In genomic region chr10:120553097-120553453, GRCm38 (mm10) we compare ENCODE assay signal across 7 mouse cellular contexts.
DNase-seq lines count a peak whose midpoint lies in the region; ATAC-seq and TF ChIP-seq lines count a peak whose summit lies in the region.

No protein-coding gene starts in this region.

- peak overlapping the region; percentile 90 for H3K27ac ChIP-seq in lung, embryonic 15.5 days
- H3K27ac ChIP-seq in embryonic facial prominence, embryonic 13.5 days, result peak overlapping the region; percentile 85
- peak overlapping the region; percentile 94 for H3K27ac ChIP-seq in intestine, embryonic 14.5 days (ENCODE audit: low read depth)
- no peak overlapping the region for H3K27ac ChIP-seq in macrophage
- H3K27ac ChIP-seq in testis, adult 2 months (ENCODE audit: control insufficient read depth, insufficient read depth, low read depth, low read length), result no peak overlapping the region

- no peaks in the 10 kb centered on the region for H3K27me3 ChIP-seq in lung, embryonic 15.5 days
- H3K27me3 ChIP-seq in embryonic facial prominence, embryonic 13.5 days, result no peaks in the 10 kb centered on the region
- no peaks in the 10 kb centered on the region for H3K27me3 ChIP-seq in intestine, embryonic 14.5 days (replicated peaks; ENCODE audit: control insufficient read depth, insufficient read depth, low read length)
- no peaks in the 10 kb centered on the region; the same call in 1 of the 2 replicates for H3K27me3 ChIP-seq in testis, adult 2 months (ENCODE audit: control insufficient read depth, insufficient read depth, low read length)

- peaks cover 11% of the 10 kb centered on the region for H3K4me1 ChIP-seq in lung, embryonic 15.5 days
- H3K4me1 ChIP-seq in embryonic facial prominence, embryonic 13.5 days, result peaks cover 18% of the 10 kb centered on the region
- peaks cover 11% of the 10 kb centered on the region for H3K4me1 ChIP-seq in intestine, embryonic 14.5 days (replicated peaks; ENCODE audit: control insufficient read depth, insufficient read depth, low read length)
- H3K4me1 ChIP-seq in testis, adult 2 months (ENCODE audit: control insufficient read depth, insufficient read depth, low read length), result peaks cover 12% of the 10 kb centered on the region

- no peak for TF ChIP-seq CTCF in testis, adult 2 months (IDR thresholded peaks at IDR 0.05; ENCODE audit: control insufficient read depth, insufficient read depth, insufficient replicate concordance, low read depth, low read length)

- peak overlapping the region; percentile 100 for H3K4me2 ChIP-seq in lung, embryonic 15.5 days
- peak overlapping the region; percentile 81 for H3K4me2 ChIP-seq in embryonic facial prominence, embryonic 13.5 days
- H3K4me2 ChIP-seq in intestine, embryonic 14.5 days (ENCODE audit: low read length), result peak overlapping the region; percentile 100

- no peak for TF ChIP-seq POLR2A in testis, adult 2 months (IDR thresholded peaks at IDR 0.05; ENCODE audit: control insufficient read depth, low read depth, low read length)

- WGBS in lung, embryonic 15.5 days, result 3% methylated on average over 16 of the region's 16 CpGs
- WGBS in embryonic facial prominence, embryonic 13.5 days, result 0% methylated on average over 16 of the region's 16 CpGs
- 2% methylated on average over 16 of the region's 16 CpGs for WGBS in intestine, embryonic 14.5 days
- WGBS in macrophage (ENCODE audit: missing documents), result 10% methylated on average over 15 of the region's 16 CpGs

- no peaks in the 10 kb centered on the region for H3K36me3 ChIP-seq in lung, embryonic 15.5 days
- H3K36me3 ChIP-seq in embryonic facial prominence, embryonic 13.5 days, result no peaks in the 10 kb centered on the region
- no peaks in the 10 kb centered on the region for H3K36me3 ChIP-seq in intestine, embryonic 14.5 days (ENCODE audit: control insufficient read depth, insufficient read depth, low read length)
- H3K36me3 ChIP-seq in macrophage (ENCODE audit: inconsistent target), result no peaks in the 10 kb centered on the region
- no peaks in the 10 kb centered on the region for H3K36me3 ChIP-seq in testis, adult 2 months (ENCODE audit: control insufficient read depth, insufficient read depth, low read length)

- peak overlapping the region; percentile 61 for H3K9ac ChIP-seq in lung, embryonic 15.5 days
- peak overlapping the region; percentile 73 for H3K9ac ChIP-seq in embryonic facial prominence, embryonic 13.5 days
- peak overlapping the region; percentile 75 for H3K9ac ChIP-seq in intestine, embryonic 14.5 days (ENCODE audit: low read length)

- no peaks in the 10 kb centered on the region for H3K9me3 ChIP-seq in lung, embryonic 15.5 days
- H3K9me3 ChIP-seq in embryonic facial prominence, embryonic 13.5 days, result no peaks in the 10 kb centered on the region
- H3K9me3 ChIP-seq in intestine, embryonic 14.5 days (ENCODE audit: control insufficient read depth, low read length), result no peaks in the 10 kb centered on the region

- peak; percentile 76 for ATAC-seq in lung, embryonic 15.5 days (ENCODE audit: borderline replicate concordance, extremely low read depth, low FRiP score, low TSS enrichment)
- ATAC-seq in embryonic facial prominence, embryonic 13.5 days (ENCODE audit: insufficient number of reproducible peaks, insufficient read depth, low FRiP score, low TSS enrichment, low read depth), result peak; percentile 81
- peak; percentile 75 for ATAC-seq in intestine, embryonic 14.5 days (replicated peaks; ENCODE audit: low FRiP score, low TSS enrichment, low read depth)
- no peak for ATAC-seq in inflammation-experienced regulatory T-cells, adult 6 months

- H3K79me2 ChIP-seq in macrophage (ENCODE audit: inconsistent target), result no peaks in the 10 kb centered on the region

- no peak for DNase-seq in lung, postnatal 36 days
- DNase-seq in intestine, embryonic 14.5 days (ENCODE audit: low spot score), result no peak

- peak overlapping the region; percentile 57 for H3K4me3 ChIP-seq in lung, embryonic 15.5 days
- H3K4me3 ChIP-seq in embryonic facial prominence, embryonic 13.5 days, result peak overlapping the region; percentile 49
- H3K4me3 ChIP-seq in intestine, embryonic 14.5 days (ENCODE audit: low read depth, low read length), result peak overlapping the region; percentile 59
- H3K4me3 ChIP-seq in macrophage (ENCODE audit: inconsistent target), result peak overlapping the region; percentile 22
- H3K4me3 ChIP-seq in testis, adult 2 months (ENCODE audit: control insufficient read depth, low read depth, low read length), result peak overlapping the region; percentile 28

Comparison
In these comparisons a context has a peak if more than half of its experiments do, and no peak if none do; other contexts are left out.
1. H3K27ac ChIP-seq: peak in lung, embryonic 15.5 days (single experiment), embryonic facial prominence, embryonic 13.5 days (single experiment) and intestine, embryonic 14.5 days (single experiment); none in macrophage (single experiment) and testis, adult 2 months (single experiment).
2. Peak in every context shown above with its lines, with median percentiles within 50 percentile points of each other: H3K4me2 ChIP-seq, H3K4me3 ChIP-seq and H3K9ac ChIP-seq.